Mouse (Mus musculus) testis, postnatal 14 days (tissue): ENCODE measurements around the gene Shf.
A peak's percentile ranks its signal among the peaks of the same experiment; 100 is the strongest.
"Not testable (repeated sequence)": the region's sequence is repeated elsewhere in the genome, so short reads cannot be mapped to it uniquely, and the experiment has no call there.

Source experiments
- DNase-seq: peaks from one replicate; pipeline ENCODE4 v3.0.0; 2021; ENCODE audit warnings: low spot score

Gene Shf

GRCm38 (mm10) chr2:122348531-122349131 lies 20.3 kb downstream of the Shf start:
- peak; percentile 82 for DNase-seq

DNA sequence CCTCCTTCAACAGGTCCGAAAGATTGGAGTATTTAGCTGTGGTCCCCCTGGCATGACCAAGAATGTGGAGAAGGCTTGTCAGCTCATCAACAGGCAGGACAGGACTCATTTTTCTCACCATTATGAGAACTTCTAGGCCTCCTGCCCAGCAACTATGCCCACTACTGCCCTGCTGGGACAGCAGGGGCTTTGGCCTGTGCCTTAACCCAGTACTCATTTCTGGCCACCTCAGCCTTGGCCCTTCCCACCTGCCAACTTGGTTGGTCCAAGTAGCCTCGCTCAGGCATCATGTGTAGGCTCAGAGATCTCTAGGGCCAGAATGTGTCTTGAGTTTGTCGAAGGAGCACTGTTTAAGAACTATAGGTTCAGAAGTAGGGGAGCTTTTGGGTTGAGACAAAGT lies 21.7 kb downstream of the Shf start:
- DNase-seq: no peak

- not testable (repeated sequence) for DNase-seq
Measured at GRCm38 (mm10) chr2:122346164-122346563, 22.8 kb downstream of the Shf start.

DNA sequence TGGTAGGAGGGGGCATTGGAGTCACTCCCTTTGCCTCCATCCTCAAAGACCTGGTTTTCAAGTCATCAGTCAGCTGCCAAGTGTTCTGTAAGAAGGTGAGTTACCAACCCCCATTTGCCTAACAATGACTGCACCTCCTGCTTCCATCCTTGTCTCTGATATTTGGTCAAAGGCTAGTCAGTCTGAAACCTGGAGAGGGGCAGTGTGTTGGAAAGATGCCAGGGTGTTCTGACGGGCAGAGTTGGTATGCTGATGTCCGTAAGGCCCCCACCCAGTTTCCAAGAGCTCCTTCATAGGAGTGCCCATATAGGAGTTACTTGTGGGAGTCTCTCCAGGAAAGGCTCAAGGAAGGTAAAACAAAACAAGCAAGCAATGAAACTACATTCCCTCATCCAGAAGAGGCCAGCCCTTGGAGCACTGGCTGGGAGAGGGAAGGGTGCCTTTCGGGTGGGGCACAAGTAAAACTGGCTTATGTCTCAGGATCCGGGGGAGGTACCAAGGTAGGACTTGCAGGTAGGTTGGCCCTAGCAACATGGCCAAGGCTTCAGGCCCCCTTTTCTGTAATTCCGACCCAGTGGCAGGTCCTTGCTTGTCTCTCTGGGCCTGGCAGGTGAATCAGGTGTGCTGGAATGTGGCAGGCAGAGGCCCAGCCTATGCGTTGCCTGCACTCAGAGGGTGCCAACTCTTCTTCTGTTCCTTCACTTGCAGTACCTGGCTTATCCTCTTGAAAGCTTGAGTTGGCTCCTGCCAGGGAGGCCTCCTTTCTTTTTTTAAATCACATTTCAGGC lies 23.7 kb downstream of the Shf start:
- DNase-seq: no peak

GRCm38 (mm10) chr2:122337291-122337690 lies 31.7 kb downstream of the Shf start:
- no peak for DNase-seq

DNA sequence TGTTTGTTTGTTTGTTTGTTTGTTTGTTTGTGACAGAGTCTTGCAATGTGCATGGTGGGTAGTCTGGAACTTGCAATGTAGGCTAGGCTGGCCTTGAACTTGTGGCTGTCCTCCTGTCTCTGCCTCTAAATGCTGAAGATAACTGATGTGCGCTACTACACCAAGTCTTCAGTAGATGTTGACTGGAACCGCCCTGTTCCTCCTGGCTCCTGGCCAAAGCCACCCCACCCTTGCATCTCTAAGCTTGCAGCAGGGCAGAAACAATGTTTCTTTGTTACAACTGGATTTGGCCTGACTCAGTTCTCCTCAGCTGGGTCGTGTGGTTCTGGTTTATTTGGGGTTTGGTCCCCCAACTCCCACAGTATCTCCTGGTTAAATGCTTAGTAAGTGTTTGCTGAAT lies 34.8 kb downstream of the Shf start:
- DNase-seq: peak; percentile 71

DNA sequence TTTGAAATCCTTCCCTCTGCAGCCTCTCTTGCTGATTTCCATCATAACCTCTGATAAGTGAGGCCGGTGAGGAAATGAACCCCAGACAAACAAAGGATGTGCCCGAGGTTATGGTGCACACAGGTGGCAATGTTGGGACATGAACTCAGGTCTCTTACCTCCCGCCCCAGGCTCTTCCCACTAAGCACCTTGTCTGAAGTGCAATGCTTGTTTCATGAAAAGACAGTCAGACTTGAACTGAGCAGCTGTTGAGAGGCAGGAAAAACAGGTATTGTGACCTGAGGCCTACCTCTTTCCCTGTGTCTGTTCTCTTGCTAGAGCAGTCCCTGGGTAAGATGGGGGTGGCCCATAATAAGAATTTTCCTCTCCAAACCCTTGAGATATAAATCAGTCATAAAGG lies 36.7 kb downstream of the Shf start:
- no peak for DNase-seq

GRCm38 (mm10) chr2:122330317-122330716 lies 38.6 kb downstream of the Shf start:
- not testable (repeated sequence) for DNase-seq

DNA sequence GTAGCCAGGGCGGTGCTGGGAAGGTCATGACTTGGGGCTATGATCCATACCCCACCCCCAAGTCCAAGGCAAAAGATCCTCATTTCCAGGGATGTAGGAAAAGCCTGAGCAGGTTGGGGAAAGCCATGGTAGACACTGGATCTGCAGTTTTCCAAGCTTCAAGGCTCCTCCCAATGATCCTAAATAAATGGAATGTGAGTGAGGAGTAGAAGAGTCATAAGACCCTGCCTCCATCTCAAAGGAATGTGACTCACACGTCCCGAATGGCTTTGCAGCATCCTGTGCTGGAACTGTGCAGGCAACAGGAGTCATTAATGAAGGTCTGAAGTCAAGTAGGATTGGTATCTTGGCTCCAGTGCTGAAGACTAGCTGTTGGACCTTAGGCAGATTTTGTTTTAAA lies 41.0 kb downstream of the Shf start:
- no peak for DNase-seq

- no peak for DNase-seq
Measured at GRCm38 (mm10) chr2:122325361-122325760, 43.6 kb downstream of the Shf start.

DNA sequence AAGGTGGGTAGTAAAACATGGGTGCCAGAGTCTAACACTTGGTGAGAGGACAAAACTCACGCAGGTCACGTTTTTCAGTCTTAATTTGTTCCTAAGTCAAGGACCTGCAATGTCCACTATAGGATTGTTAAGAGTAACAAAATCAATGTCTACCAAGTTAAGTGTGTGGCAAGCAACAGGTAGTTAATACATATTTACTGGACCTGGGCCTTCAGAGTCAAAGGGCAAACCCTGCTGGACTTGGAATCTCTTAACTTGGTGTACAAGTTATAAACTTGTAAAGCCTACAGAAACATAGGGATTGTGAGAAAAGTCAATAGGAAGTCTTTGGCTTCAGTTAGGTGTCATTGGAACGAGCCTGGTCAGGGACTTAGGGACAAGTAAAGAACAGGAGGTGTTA lies 44.4 kb downstream of the Shf start:
- DNase-seq: no peak

GRCm38 (mm10) chr2:122323960-122324359 lies 45.0 kb downstream of the Shf start:
- no peak for DNase-seq

DNA sequence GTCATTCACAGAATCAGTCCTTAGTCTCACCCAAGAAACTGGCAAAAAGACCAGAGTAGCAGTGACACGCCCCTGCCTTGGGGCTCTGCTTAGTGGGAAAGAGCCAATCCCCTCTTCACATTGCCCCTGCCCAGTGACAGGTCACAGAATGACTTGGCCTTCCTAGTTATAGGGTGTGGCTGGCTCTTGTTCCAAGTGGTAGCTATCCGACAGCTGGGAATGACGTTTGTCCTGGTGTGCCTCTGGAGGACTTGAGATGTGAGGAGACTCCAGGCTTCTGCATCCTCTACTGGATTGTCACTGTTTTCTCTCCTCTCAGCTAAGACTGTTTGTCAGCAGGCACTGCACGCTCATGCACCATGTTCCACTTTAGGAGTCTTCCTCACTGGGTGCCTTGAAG lies 51.6 kb downstream of the Shf start:
- no peak for DNase-seq

DNA sequence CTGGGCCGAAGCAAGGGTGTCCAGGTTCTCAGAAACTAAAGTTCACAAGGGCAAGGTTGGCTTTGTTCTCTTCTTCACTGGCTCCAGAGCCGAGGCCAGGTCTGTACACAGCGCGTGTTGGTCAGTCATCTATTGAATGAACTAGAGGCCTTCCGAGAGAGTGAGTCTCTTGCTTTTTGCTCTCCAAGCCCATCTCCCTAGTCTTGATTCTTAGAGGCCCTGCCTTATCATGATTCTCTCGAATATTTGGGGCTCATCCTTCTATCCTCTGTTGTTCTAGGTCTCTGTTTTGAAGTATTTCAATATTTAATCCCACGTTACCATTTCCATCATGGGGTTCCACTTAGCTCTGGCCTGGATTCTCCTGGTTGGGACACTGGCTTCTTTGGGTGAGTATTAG lies 53.6 kb downstream of the Shf start, which contains the start of gene Duox1:
Duox1 (plus strand) TSS at position 301 of the 400 bp plus-strand sequence.
- no peak for DNase-seq

- no peak for DNase-seq
Measured at GRCm38 (mm10) chr2:122313536-122313935, 55.4 kb downstream of the Shf start, which contains the start of gene Duoxa1. Gene Duoxa1, minus strand, starts transcription at chr2:122313730.

- DNase-seq: peak; percentile 72
Measured at GRCm38 (mm10) chr2:122312722-122313417, 56.1 kb downstream of the Shf start.

DNA sequence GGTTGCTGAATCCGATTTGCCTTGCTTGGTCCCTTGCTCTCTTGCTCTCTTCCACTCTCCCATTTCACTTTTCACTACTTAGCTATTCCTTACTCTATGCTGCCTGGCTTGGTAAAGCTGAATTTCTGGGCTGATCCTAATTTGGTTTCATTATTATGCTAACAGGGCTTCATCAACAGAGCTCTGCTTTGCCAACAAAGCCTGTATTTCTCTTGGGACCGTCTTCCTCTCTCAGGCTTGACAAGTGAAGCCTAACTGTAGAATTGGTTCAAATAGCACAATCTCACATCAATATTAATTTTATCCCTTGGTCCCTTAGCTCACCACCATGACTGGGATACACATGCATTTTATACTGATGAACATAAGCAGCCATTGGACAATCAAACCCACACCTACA lies 57.4 kb downstream of the Shf start:
- no peak for DNase-seq

DNA sequence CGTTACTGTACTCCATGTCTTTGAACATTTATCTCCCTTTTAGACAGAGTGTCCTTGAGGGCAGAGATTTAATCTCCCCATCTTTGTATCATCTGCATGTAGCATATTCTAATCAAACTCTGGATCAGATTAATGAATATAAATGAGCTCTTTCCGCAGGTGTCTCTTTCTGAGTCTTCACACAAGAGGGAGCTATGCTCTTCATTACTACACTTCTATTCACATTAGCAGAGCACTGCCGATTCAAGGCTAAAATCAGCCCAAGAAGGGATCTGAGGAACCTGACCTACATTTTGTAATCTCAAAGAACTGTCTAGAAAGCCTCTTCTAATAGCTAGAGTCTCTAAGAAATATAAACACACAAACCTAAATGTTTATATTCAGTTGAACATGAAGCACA lies 59.3 kb downstream of the Shf start:
- no peak for DNase-seq

- no peak for DNase-seq
Measured at GRCm38 (mm10) chr2:122306184-122306583, 62.8 kb downstream of the Shf start.

GRCm38 (mm10) chr2:122305097-122305892 lies 63.7 kb downstream of the Shf start:
- no peak for DNase-seq

GRCm38 (mm10) chr2:122304544-122304943 lies 64.4 kb downstream of the Shf start:
- DNase-seq: no peak

GRCm38 (mm10) chr2:122302574-122303241 lies 66.3 kb downstream of the Shf start:
- peak; percentile 71 for DNase-seq
